Mouse (Mus musculus) kidney, postnatal 14 days (tissue): ENCODE data around the gene Nutf2.
A peak's percentile ranks its signal among the peaks of the same experiment; 100 is the strongest.
"Not testable (repeated sequence)": the region's sequence is repeated elsewhere in the genome, so short reads cannot be mapped to it uniquely, and the experiment has no call there.

Experiments
- DNase-seq: peaks from one replicate; pipeline ENCODE4 v3.0.0; 2022; ENCODE audit warnings: mixed read lengths

Gene Nutf2

GRCm38 (mm10) chr8:105860143-105860981 is at the start of gene Nutf2:
Nutf2 (plus strand) TSS chr8:105860580.
- peak; percentile 98 for DNase-seq

GRCm38 (mm10) chr8:105811061-105811460 is 49.3 kb upstream of the Nutf2 start:
- no peak for DNase-seq

DNA sequence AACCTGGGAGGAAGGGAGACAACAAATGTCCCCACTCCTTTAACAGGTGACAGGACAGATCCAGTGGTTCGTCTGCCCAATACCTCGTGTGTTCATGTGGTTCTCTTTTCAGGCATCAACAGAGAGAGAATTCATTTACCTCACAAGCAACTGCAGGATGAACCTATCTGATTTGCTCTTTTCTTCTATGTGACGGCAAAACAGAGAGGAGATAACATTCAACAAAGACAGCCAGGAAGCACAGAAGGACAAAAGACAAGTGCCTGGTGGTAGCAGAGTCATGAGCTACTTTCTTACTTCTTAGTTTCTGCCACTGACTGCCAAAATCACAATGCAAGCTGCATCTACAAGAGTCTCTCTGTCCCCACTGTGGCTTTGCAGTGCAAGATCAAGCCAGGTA is 48.8 kb upstream of the Nutf2 start:
- no peak for DNase-seq

DNA sequence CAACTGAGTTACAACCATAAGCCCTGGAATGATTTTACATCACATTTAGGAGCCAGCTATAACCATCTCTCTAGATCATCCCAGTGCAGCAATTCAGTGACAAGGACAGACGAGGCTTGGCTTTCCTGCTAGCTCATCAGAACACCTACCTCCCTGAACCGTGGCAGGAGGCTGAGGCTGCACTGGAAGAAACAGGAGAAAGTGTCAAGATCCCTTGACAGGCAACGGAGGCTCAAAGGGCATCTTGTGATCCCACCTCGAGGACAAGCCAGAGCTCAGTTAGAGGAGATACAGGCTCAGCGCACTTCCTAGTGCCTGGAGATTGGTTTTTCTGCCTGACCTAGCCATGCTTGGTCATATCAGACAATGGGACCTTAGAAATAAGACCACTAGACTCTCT is 47.9 kb upstream of the Nutf2 start:
- no peak for DNase-seq

- DNase-seq, result no peak
These were observed 47.1 kb upstream of the Nutf2 start for GRCm38 (mm10) chr8:105813241-105813640.

DNA sequence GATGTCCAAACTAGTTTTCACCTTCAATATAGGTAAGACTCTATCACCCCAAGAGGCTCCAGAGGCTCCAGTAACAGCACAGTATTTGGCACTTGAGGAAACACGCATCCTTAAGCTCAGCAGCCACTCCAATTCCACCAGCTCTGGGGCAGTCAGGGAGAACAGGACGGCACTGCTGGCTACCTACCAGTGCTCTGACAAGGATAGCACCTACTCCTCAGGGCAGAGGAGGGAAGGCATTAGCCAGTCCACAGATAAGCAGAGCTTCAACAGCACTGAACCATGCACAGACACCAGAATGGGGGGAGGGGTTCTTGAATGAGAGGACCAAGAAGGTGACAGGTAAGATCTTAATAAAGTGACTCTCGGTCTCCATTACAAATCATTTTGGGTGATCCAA is 40.7 kb upstream of the Nutf2 start:
- DNase-seq, result no peak

- DNase-seq, result no peak
These were observed 39.5 kb upstream of the Nutf2 start for GRCm38 (mm10) chr8:105820925-105821324.

DNA sequence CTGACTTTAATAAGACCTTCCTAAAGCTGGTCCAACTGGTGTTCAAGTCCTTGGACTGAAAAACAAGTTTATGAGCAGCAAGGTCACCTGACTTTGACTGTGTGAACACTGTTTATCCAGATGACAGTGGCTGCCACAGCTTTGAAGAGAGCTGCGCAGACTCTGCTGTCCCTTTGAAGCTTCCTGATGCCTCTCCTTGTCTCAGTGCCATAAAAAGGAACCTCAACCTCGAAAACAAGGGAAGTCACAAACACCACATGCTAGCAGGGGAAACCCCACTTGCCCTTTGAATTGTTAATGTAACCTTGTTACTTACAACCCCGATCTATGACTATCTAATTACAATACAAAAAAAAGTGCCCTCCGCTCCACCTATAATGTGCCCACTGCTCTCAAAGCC is 34.9 kb upstream of the Nutf2 start:
- no peak for DNase-seq

GRCm38 (mm10) chr8:105826379-105826778 is 34.0 kb upstream of the Nutf2 start:
- DNase-seq, result peak; percentile 21

DNA sequence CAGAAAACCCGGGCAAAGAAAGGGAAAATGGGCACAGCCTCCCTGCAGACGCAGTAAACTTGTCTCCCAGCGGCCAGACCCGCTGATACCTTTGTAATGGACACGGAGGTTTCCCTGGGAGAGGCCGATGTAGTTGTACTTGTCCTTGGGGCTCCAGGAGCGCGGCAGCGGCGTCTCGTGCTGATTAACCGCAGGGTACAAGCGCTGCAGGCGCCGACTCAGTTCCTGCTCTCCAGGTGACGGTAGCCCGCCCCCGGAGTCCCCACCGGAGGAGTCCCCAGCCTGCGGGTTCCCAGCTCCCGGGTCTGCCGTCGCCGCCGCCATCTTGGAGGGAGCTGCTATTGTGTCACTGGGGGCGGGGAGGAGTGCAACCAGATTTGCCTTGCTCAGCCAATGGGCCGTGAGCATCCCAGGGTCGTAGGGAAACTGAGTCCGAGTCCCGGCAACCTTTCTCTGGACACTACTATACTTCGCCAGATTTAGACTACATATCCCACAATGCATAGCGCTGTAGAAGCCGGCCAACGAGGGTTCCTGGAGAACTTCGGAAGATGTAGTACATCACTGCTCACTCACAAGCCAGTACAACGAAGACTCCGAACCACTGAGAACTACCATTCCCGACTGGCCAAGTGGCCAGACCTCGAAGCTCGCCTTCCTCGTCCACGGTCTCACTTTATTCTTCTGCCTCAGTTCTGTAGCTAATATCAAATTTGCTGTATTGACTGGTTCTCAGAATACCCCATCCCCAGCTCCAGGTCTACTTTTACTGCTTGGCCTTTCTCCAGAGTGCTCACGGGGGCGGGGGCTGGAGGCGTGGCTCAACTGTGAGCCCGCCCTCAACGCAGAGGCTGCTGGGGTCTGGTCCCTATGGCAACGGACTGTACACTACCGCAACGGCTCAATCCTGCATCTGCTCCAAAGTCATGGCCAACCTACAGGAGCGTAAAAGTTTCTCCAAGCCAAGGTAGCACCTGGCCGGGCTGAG is 33.2 kb upstream of the Nutf2 start, which contains the start of the genes Ranbp10 and Tsnaxip1:
Gene Ranbp10 (minus strand): TSS at position 490 of the 988 bp plus-strand sequence.
Gene Tsnaxip1 (plus strand): TSS at position 871 of the 988 bp plus-strand sequence.
- DNase-seq, result peak; percentile 98

GRCm38 (mm10) chr8:105833740-105834139 is 26.6 kb upstream of the Nutf2 start:
- DNase-seq, result not testable (repeated sequence)

GRCm38 (mm10) chr8:105835318-105835717 is 25.1 kb upstream of the Nutf2 start:
- DNase-seq, result peak; percentile 79

- no peak for DNase-seq
These were observed 23.4 kb upstream of the Nutf2 start for GRCm38 (mm10) chr8:105836991-105837390.

DNA sequence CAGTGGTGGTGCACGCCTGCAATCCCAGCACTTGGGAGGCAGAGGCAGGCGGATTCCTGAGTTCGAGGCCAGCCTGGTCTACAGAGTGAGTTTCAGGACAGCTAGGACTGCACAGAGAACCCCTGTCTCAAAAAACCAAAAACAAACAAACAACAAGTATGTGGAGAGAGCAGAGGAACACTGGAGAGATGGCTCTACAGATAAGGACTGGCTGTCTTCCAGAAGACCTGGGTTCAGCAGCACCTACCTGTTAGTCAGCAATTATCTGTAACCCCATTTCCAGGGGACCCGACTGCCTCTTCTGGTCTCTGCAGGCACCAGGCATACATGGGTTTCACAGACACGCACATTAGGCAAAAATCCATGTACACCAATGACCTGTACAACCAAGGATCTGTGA is 21.2 kb upstream of the Nutf2 start:
- DNase-seq, result no peak

- DNase-seq, result no peak
These were observed 13.7 kb upstream of the Nutf2 start for GRCm38 (mm10) chr8:105846678-105847077.

GRCm38 (mm10) chr8:105850014-105850413 is 10.4 kb upstream of the Nutf2 start:
- no peak for DNase-seq

DNA sequence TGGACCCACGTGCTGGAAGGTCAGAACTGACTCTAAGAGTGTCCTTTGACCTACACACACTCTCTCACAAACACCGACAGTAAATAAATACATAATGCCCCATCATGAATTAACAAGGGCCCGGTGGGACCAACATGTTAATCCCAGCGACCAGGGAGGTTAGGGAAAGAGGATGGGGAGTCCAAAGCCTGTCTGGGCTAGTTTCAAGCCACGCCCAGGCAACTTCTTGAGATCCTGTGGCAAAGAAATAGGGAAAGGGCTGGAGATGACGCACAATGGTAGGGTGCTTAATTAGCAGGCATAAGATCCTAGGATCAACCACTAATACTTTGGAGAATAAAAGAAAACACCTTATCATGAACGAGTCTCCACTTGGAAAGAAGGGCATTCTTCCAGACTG is 9.8 kb upstream of the Nutf2 start:
- DNase-seq, result no peak

- peak; percentile 93 for DNase-seq
These were observed 8.7 kb upstream of the Nutf2 start for GRCm38 (mm10) chr8:105851651-105852143.

DNA sequence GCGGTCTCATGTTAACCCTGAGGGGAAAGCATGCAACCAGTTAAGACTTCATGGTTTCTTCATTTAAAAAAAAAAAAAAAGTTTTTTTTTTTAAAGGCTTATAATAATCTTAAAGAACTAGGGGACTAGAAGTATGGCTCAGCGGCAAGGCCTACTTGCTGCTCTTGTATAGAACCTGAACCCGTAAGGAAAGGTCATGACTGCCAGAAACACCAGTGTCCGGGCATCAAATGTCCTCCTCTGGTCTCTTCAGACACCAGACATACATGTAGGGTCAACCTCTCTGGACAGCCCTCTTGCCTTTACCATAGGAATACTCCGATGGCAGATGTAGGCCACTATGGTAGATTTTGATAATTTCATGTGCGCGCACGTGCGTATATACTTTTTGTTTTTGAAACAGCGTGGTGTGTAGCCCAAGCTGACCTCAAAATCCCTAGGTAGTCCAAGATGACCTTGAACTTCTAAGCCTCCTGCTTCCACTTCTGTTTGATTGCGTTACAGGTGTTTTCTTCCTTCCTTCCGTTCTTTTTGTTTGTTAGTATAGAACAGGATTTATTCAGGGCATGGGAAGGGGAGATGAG is 8.1 kb upstream of the Nutf2 start:
- no peak for DNase-seq

- DNase-seq, result no peak
These were observed 7.2 kb upstream of the Nutf2 start, which contains the start of gene Cenpt for GRCm38 (mm10) chr8:105853178-105853577. Cenpt (minus strand) TSS chr8:105853278.

GRCm38 (mm10) chr8:105854303-105854702 is 6.1 kb upstream of the Nutf2 start:
- no peak for DNase-seq

DNA sequence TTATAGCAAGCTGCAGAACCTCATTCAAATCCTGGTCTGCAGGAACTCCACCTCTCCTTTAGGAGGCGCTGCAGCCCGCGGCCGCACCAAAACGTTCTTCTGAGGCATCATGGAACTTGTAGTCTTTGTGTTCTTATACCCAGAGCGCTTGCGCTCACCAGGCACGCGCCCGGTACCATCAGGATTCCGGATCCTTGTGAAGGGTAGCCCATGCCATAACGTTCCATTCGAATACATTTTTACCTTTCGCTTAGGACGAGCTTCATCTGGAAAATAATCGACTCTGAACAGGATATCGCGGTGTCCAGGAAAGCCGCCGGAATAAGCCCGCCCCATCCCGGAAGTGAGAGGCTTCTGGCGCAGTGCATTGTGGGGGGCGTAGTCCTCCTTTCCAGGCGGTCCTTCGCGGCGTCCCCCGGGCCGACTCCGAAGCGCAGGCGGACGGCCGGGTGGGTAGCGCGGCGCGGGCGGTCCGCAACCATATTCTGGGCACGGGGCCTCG is 5.6 kb upstream of the Nutf2 start, which contains the start of gene Thap11:
Gene Thap11 (plus strand): TSS at position 418 of the 502 bp plus-strand sequence.
- DNase-seq, result peak; percentile 94
